Mouse (Mus musculus) cerebellum, adult (tissue): ENCODE results near the gene Tnfaip8l1.
A peak's percentile ranks its signal among the peaks of the same experiment; 100 is the strongest.

ENCODE experiments used
- ATAC-seq: cut with Nextera tagmentation; 2 replicates; pipeline ENCODE4 v1.9.2; 2017; ENCODE audit warnings: mild to moderate bottlenecking, moderate library complexity, mixed read lengths; ENCODE audit not compliant: insufficient number of reproducible peaks, low FRiP score, low TSS enrichment

The Tnfaip8l1 gene

DNA sequence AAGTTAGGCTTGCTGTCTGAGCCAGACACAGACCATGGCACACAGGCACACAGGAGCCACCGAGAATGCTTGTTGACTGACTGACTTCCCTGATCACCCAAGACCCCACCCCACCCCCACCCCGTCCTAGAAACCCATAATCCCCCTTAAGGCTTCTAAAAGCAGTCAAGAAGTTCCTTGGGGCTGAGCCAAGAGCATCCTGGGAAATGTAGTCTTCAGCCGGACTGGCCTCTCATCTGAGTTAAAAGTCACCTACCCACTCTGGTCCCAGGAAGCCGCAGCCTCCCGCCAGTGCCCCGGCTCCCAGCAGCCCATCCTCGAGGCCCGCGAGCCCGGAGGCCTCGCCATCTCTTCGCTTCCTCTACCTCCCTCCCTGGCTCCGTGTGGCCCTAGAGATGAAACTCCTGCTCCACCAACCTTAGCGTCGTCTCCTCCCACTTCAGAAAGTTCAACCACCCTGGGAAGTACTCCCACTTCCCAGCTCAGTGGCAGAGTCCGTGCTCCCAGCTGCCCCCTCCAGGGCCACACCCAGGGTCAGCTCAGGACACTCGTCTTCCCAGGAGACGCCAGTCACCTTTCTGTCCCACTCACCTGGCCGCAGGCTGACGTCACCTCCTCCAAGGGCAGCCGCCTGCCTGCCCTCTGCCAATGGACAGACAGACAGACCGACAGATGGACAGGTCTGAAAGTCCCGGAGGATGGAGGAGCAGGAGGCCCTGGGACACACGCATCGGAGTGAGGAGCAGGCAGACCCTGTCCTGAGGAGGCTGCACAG, 24.3 kb upstream of the Tnfaip8l1 start:
- ATAC-seq = no peak

DNA sequence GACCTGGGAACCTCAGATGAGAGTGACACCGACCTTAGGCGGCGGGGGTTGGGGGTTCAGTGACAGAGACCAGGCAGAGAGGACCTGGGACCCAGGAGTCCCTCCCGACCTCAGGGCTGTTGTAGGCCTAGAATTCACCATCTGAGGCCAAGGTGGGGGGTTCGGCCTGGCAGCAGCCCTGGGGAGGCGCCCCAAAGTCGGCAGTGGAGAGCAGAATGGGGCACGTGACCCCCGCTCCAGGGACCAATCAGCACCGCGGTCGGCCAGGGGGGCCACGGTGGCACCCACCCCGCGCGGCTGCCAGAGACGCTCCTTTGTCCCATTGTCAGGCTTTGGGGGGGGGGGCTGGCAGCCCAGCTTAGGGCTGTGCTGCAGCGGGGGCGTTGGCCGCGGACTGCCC, 22.9 kb upstream of the Tnfaip8l1 start:
- no peak for ATAC-seq

DNA sequence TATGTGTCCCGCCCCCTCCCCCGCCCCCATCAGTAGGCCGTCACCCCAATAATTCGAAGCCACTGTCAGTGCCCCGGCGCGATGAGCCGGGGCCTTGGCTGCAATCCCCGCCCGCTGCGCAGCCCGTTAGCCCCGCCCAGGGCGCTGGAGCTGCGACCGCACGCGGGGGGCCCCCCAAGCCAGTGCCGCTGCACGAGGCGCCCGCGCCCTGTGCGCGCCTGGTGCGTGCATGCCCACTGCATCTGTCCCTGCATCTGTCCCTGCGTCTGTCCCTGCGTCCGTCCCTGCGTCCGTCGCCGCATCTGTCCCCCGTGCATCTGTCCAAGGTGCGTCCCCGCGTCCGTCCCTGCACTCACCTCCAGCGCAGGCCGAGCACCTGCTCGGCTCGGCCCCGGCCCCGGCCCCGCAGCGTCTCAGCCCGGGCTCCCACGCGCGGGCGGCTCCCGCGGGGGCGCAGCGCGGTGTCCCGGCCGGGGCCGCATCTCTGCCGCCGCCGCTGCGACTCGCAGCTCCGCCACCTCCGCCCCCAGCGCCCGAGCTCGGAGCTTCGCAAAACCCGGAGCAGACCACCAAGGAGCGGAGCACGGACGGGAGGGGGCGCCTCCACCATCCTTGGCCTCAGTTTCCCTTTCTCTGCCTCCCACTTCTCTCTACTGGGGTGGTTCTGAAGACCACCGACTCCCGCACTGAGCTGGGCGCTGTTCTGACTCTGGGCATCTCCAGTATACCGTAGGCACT, 22.2 kb upstream of the Tnfaip8l1 start, which contains the start of gene Sema6b:
TSS of gene Sema6b (minus strand) at position 486 of the 738 bp plus-strand sequence.
- no peak for ATAC-seq

DNA sequence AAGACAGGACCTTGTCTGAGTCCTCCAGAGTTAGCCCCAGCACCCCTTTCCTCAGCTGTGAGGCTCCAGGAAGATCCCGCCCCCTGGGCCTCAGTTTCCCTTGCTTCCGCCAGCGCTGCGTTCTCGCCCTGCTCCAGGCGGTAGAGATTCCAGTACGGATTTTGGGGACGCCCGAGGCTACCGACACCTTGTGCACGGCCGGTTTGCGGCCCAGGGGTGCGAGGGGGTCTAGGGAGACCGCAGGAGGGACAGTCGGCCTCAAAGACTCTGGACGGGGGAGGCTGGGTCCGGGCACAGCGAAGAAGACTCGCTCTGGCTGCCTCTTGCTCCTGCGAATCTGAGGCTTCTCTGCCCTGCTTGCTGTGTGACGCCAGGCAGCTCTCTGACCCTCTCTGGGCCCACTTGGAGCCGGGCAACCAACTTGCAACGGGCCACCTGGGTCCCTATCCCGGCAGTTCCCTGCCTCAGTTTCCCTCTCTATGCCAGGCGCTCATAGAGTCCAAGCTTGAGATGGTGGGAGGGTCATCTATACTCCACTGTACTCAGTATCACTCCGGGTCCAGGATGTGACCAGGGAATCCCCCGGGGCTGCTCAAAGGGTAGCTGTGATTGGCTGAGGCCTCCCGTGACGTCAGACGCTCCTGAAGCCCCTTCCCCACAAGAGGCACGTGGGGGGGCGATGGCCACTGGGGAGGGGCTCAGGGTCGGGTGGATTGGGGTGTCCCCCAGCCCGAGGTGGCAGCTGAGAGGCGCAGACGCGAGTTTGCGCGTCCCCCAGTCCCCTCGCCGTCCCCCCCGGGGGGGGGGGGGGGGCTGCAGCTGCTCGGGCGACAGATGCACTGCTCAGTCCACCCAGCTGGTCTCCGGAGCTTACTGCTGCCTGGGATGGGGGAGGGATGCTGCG, 20.3 kb upstream of the Tnfaip8l1 start:
- no peak; the same call in 1 of the 2 replicates for ATAC-seq

DNA sequence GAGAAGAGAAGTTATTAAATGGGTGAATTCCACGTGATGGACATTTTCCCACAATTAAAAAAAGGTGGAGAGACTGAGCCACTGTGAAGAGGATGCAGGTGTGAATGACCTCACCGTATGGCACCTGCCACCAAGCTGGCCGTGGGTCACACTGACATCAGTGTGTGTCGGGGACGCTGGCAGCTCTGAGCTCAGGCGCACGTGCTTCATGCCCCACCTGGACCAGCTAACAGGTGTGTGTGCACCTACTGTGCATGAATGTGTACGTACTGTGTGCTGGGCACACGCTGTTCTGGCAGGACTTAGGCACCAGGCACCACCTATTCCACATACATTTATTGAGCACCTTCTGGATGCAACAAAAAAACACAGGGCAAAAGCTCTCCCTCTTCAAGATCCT, 17.7 kb upstream of the Tnfaip8l1 start:
- ATAC-seq = no peak

DNA sequence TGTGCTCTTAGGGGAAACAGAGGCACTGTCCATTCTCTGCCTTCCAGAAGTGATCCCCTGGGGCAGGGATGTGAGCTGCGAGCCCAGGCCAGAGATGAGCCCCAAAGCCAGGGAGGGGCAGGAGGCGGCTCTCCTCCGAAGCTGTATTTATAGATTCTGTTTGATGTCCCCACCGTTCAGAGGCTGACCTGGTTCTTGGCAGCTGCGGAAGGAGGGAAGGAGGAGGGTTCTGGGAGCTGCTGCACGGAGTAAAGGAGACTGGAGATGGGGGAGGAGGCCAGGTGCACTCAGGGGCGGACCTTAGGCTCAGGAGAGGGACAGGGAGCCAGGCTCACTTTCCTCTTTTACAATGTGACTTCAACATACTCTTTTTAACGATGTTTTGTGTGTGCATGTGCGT, 16.1 kb upstream of the Tnfaip8l1 start:
- ATAC-seq = no peak

DNA sequence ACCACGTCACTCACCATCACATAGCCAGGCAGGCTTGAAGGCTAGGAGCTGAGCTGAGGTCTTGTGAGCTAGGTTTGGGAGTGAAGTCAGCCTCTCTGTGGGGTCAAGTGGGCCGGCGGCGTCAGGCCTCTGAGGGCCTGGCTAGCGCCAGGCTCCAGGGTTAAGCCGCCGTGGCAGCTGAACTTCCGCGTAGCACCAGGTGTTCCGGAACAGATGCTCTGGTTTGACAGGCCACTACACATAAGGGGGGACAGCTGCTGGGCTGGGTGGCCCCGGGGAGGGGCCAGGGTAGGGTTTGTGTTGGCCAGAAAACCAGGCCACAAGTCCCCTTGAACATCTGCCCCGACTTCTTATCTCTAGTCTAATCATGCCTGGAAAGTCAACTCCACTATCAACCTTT, 14.9 kb upstream of the Tnfaip8l1 start:
- no peak for ATAC-seq

DNA sequence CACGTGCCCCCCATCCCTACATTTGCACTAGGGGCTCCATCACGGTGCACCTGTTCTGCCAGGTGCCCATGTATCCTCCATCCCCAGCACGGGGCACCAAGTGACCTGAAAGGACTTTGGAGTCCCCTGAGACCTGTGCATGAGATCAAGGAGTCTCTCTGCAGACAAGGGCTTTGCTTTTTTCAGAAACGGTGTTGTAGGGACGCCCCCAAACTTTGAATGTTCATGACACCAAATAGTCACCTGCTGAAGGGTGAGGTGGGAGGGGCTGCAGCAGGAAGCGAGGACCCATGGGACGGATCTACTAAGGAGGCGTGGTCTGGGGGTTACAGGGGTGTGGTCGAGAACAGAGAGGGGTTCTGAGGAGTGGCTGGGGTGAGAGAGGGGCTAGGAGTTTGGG, 14.0 kb upstream of the Tnfaip8l1 start:
- ATAC-seq = no peak

DNA sequence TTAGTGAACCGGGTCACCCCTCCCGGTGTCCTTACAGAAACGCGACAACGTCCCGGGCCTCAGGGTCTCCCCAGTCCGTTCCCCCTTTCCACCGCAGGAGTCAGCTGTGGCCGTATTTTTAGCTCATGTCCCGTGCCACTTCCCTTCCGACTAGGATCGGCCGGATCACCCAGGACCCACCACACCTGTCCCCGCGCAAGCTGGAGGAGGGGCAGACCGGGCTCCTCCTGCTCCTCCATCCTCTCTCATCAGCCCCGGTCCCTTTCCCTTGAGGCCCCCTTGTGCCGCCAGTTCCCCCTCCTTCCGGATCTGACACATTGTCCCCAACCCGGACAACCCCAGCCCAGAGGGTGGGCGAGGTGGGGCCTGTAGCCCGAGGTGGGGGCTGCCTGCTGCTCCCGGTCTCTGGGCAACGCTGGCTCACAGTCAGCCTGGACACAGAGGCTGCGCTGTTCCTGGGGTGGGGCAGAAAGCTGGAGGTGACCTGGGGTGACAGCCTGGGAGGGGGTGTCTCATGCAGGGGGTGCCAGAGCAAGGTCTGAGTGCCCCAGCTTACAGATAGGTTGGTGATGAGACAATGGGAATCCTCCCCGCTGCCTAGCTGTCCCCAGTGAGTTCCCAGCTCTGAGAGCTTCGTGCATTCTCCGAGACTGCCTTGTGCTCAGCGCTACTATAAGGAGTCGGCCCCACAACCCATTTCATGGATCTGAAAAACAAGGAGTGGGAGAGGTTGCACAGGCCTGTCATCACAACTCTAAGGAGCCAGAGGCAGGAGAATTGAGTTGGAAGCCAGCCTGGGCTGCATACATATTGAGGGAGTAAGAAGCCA, 13.3 kb upstream of the Tnfaip8l1 start:
- ATAC-seq = no peak

DNA sequence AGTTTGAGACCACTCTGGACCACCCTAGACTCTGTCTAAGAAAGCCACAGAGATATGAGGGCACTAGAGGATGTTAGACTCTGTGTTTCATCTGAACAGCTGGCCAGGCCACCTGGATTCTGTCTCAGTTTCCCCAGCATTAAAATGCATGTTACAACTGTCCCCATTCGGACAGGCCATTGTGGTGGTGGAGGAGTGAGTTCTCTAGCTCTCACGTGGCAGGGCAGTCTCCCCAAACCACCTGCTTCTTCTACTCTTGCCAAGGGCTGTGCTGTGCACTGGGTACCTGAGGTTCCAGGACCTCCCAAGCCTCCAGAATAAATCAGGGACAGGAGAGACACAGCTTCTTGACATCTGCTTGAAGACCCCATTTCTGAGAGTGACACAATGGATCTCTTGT, 12.4 kb upstream of the Tnfaip8l1 start:
- no peak for ATAC-seq

DNA sequence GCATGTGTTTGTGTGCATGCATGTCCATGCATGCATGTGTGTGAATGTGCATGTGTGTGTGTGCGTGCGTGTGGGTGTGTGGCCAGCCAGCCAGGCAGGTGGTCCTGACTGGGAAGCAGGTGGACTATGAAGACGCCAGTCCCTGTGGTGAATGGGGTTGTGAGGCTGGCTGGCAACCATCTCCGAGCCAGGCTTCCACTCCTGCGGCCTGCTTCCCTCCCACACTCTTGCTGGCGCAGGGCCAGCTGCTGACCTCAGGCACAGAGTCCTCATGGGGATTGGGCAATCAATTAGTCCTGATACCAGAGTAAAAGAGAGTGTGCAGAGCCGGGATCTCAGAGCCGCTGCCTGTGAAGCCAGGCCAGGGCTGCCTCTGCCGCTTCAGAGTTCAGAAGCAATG, 8.6 kb upstream of the Tnfaip8l1 start:
- no peak for ATAC-seq

DNA sequence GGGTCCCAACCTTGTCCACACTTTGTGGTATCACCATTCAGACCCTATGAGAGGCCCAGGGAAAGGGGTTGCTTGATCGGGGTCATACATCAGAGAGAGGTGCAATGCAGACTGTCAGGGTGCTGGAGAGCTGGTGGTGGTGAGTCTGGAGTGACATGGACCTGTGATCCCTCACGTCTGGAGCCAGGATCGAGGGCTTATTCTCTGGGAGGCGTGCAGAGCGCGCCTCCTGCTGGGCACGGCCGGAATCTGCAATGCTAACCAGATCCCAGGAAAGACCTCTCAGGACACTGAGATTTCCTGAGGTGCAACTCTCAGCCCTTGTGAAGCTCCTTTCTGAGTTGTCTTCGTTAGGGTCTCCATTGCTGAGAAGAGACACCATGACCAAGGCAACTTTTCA, 2.5 kb upstream of the Tnfaip8l1 start:
- ATAC-seq = 0 out of 2 replicates have a peak, but pooled peaks have one; percentile 31

DNA sequence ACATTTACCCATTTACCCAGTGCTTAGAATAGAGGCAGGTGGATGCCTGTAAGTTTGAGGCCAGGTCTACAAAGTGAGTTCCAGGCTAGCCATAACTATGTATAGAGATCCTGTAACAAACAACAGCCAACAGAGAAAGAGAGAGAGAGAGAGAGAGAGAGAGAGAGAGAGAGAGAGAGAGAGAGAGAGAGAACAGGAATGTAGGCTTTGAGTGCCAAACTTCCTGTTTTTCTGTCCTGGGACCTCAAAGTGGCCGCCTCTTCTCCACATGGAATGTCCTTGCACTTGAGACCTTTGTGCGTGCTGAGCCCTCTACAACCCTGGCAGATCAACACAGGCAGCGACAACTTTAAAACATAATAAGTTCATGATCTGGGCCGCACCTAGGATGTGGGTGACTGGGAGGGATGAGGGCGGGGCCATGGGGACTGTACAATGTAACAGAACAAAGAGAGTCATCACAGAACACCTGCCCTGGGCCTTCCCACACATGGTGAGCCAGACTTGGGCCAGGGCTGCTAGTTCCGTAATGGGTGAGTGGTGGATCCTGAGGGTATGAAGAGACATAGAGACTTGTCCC, 1.3 kb downstream of the Tnfaip8l1 start:
- no peak for ATAC-seq

DNA sequence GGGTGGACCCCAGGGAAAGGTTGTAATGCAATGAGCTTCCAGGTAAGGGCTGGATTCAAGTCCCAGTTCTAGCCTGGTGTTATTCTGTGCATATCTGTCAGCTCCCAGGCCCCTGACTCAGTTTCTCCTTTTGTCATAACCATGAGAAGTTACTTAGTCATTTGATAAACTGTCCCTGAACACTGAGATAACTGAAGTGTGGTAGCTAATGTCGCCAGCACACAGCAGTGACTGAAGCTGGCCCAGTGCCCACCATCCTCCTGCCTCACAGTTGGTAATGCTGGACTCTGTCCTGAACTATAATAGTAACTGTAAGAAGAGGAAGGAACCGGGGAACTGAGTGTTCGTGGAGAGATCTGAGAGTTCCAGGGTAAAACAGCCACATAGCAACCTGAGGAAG, 2.2 kb downstream of the Tnfaip8l1 start:
- ATAC-seq = no peak

DNA sequence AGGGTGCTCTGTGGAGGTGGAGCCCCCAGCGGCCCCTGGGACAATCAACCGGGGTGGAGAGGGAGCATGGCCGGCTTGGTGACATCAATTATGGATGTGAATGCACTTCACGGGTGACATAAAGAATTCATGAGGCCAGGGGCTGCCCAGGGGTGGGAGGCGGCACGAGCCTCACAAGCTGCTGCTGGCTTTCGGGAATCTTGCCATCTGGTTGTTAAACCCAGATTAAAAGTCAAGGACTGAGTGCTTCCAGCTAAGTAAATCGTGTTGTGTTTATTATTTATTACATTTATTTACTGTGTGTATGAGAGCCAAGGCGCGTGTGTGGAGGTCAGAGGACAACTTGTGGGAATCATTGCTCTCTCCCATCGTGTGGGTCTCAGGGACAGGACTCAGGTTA, 3.4 kb downstream of the Tnfaip8l1 start:
- ATAC-seq = no peak

DNA sequence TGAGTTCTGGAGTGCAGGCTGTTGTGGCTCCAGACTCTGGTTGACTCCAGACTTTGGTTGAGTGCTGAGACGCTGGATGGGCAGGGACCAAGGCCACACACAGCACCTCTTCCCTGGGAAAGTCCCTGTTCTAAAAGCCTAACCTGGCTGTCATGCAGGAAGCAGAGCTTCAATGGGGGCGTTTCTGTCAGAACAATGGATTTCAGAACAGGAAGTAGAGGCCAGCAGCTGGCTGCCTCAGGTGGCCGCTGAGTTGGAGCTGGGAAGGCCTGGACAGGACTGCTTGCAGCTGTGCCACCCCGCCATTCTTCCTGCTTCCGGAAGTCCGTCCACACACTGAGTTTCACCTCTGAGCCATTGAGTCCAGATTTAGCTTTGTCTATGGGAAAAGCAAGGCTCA, 7.6 kb downstream of the Tnfaip8l1 start:
- ATAC-seq = no peak

DNA sequence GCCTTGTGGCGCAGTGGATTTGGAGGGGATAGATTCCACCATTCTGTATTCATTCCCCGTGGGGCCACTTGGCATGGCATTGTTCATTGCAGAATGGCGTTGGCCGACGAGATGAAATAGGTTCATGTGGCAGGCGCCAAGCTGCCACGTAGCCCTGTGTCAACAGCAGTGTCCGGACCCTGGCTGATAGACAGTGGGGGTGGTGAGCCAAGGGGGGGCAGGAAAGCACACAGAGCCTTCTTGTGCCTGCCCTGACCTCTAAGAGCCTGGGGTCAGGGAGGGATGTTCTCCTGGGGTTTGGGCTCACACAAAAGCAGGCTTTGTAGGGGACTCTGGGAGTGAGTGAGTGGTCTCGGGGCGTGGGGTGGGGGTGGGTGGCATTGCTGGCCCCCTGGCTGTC, 8.4 kb downstream of the Tnfaip8l1 start:
- ATAC-seq = no peak

DNA sequence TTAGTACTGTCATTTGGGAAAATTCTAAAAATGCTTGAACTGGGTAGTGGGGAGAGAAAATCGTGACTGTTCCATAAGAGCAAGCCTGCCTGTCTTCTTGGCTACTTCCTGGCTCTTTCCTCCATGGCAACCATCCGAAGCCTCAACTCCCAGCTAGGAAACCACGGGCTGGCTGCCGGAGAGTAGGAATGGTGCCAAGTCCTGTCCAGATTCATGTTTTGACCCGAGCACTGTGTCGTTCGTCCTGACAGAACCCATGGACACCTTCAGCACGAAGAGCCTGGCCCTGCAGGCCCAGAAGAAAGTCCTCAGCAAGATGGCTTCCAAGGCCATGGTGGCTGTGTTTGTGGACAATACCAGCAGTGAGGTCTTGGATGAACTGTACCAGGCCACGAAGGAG, 9.2 kb downstream of the Tnfaip8l1 start:
- ATAC-seq = no peak

DNA sequence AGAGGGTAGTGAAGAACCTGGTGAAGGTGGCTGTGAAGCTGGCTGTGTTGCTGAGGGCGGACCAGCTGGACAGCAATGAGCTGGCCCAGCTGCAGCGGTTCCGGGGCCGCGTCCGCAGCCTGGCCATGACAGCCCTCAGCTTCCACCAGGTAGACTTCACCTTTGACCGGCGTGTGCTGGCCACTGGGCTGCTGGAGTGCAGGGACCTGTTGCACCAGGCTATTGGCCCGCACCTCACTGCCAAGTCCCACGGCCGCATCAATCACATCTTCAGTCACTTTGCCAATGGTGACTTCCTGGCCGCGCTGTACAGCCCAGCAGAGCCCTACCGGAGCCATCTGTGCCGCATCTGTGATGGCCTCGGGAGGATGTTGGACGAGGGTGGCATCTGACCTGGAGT, 9.6 kb downstream of the Tnfaip8l1 start:
- ATAC-seq = no peak
